Mouse (Mus musculus) thymus, adult 2 months (tissue): ENCODE results near the gene Acad9.

Experiments
- CTCF ChIP-seq: fragments of 200-500 bp; IDR thresholded peaks from 2 replicates; pipeline ENCODE4 v1.5.1; 2012; ENCODE audit warnings: mild to moderate bottlenecking, control low read depth, low read length, moderate library complexity, borderline replicate concordance; ENCODE audit not compliant: control insufficient read depth, poor library complexity, insufficient read depth; ENCODE audit errors: extremely low read depth
- POLR2A ChIP-seq: fragments of 200-500 bp; IDR thresholded peaks from 2 replicates; pipeline ENCODE4 v1.6.1; 2012; ENCODE audit warnings: mild to moderate bottlenecking, low read length, control low read depth, moderate library complexity; ENCODE audit not compliant: control insufficient read depth, poor library complexity, insufficient read depth; ENCODE audit errors: extremely low read depth

DNA sequence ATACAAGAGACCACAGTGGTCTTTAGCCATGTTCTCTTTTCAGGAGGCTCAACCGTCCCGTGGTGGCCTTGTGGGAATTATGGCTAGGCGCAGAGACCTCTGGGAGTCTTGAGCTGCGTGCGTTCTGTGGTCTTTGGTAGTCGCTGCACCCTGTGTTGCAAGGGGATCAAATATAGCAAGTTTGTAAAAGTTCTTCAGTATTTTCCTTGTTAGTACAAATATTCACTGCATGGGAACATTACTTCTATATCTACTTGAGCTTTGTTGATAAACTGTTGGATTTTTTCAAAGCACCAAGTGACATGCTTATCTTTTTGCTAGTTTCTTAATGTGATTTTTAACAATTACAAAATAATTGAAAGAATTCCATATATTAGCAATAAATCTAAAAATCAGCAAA is 12.3 kb upstream of the Acad9 start, which contains the start of gene Ccdc144b:
- TF ChIP-seq CTCF, result no peak
- no peak for TF ChIP-seq POLR2A
